In the genomic region with DNA sequence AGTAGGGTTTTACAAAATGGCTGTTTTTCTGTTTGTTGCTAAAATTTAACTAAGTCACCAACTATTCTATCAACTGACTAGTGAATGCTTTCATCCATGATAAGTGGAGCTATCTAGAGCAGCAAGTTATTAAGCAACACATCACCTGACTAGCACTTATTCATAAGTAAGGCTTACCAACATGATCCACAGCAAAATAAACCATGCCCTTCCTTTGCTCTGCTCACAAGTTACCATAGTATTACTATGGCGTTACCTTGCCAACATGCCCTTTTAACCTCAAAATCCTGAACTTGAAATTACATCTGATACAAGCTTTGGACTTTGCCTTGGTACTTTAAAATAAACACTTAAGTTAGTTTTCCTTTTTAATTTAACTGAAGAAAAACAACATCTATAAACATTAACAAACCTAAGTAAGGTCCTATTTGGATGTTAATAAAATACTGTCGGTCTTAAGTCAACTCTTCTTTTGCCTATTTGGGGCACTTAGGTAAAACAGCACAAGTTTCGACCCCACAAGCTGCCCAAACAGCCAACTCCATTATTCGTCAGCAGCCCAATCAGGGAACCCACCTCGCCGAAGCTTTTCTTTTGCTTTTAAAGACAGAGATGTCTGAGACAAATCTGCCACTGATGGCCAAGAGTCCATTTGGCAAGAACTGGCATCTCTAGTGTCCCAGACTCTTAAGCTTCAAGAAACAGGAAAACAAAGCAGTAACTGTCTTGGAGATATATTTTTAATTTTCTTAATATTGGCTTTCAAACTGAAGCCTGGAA, we compare ENCODE assay signal across 20 mouse cellular contexts.
"Had no signal": no experiment of that assay in that cellular context is flagged by ENCODE, and none has a peak within 500 bp of the region (broad histone marks: within the 10 kb centered on the region; RNA-seq: fewer than 3 reads in every experiment).

No protein-coding gene starts in this region.

- H3K9ac ChIP-seq: hindbrain, embryonic 15.5 days; limb, embryonic 12.5 days; limb, embryonic 15.5 days; liver, embryonic 12.5 days; liver, embryonic 15.5 days; neural tube, embryonic 12.5 days; neural tube, embryonic 15.5 days had no signal

- H3K4me3 ChIP-seq: hindbrain, embryonic 15.5 days; limb, embryonic 12.5 days; limb, embryonic 15.5 days; liver, embryonic 12.5 days; liver, embryonic 15.5 days; neural tube, embryonic 12.5 days; neural tube, embryonic 15.5 days had no signal

- H3K4me1 ChIP-seq: hindbrain, embryonic 15.5 days; liver, embryonic 12.5 days; liver, embryonic 15.5 days; neural tube, embryonic 12.5 days; neural tube, embryonic 15.5 days had no signal

- H3K36me3 ChIP-seq: hindbrain, embryonic 15.5 days; limb, embryonic 12.5 days; limb, embryonic 15.5 days; liver, embryonic 12.5 days; liver, embryonic 15.5 days; neural tube, embryonic 12.5 days; neural tube, embryonic 15.5 days had no signal

- H3K27ac ChIP-seq: hindbrain, embryonic 15.5 days; limb, embryonic 12.5 days; limb, embryonic 15.5 days; liver, embryonic 12.5 days; liver, embryonic 15.5 days; neural tube, embryonic 12.5 days; neural tube, embryonic 15.5 days; stomach, postnatal 0 days had no signal

- H3K27me3 ChIP-seq: hindbrain, embryonic 15.5 days; limb, embryonic 12.5 days; limb, embryonic 15.5 days; liver, embryonic 12.5 days; liver, embryonic 15.5 days; neural tube, embryonic 12.5 days; neural tube, embryonic 15.5 days had no signal

- H3K4me2 ChIP-seq: hindbrain, embryonic 15.5 days; limb, embryonic 12.5 days; limb, embryonic 15.5 days; liver, embryonic 12.5 days; liver, embryonic 15.5 days; midbrain, embryonic 11.5 days; neural tube, embryonic 12.5 days; neural tube, embryonic 15.5 days had no signal

- H3K9me3 ChIP-seq: hindbrain, embryonic 15.5 days; limb, embryonic 12.5 days; limb, embryonic 15.5 days; liver, embryonic 12.5 days; liver, embryonic 15.5 days; neural tube, embryonic 12.5 days; neural tube, embryonic 15.5 days had no signal

- DNase-seq: left cerebral cortex, postnatal 4 days; lung, adult 2 months; lung, postnatal 14 days; lung, postnatal 4 days; midbrain, embryonic 14.5 days; right cerebral cortex, adult 18-20 months; right cerebral cortex, postnatal 14 days; right cerebral cortex, postnatal 4 days; thymus, adult 2 months; thymus, postnatal 14 days had no signal

- ATAC-seq: intestine, postnatal 0 days; liver, embryonic 12.5 days had no signal
